Mouse (Mus musculus) CH12.LX (cell line): ENCODE results near the gene Kpna2.
"Not testable (repeated sequence)": the region's sequence is repeated elsewhere in the genome, so short reads cannot be mapped to it uniquely, and the experiment has no call there.

ENCODE experiments used
- BHLHE40 ChIP-seq: IDR thresholded peaks from 2 replicates; pipeline ENCODE4 v1.6.1; 2011; ENCODE audit warnings: mild to moderate bottlenecking, low read depth, low read length, improper control_type of control experiment
- CTCF ChIP-seq, 2 experiments: IDR thresholded peaks in 1 of 2; conservative IDR thresholded peaks in 1 of 2; 2 replicates each; pipeline ENCODE4 v1.5.1; 2011 to 2012; ENCODE audit warnings: low read depth in 2 of 2, low read length in 2 of 2, improper control_type of control experiment in 1 of 2, inconsistent platforms in 1 of 2, mild to moderate bottlenecking in 1 of 2, moderate library complexity in 1 of 2
- E2F4 ChIP-seq: IDR thresholded peaks from 2 replicates; pipeline ENCODE4 v1.6.1; 2011; ENCODE audit warnings: low read depth, low read length, improper control_type of control experiment; ENCODE audit not compliant: insufficient replicate concordance
- HCFC1 ChIP-seq: IDR thresholded peaks from 2 replicates; pipeline ENCODE4 v1.6.1; 2012; ENCODE audit warnings: low read depth, mild to moderate bottlenecking, inconsistent platforms, low read length, improper control_type of control experiment
- KAT2A ChIP-seq: IDR thresholded peaks from 2 replicates; pipeline ENCODE4 v1.6.1; 2012; ENCODE audit warnings: low read length, improper control_type of control experiment, inconsistent platforms; ENCODE audit not compliant: insufficient replicate concordance
- MAFK ChIP-seq: IDR thresholded peaks from 2 replicates; pipeline ENCODE4 v1.6.1; 2011; ENCODE audit warnings: low read length, improper control_type of control experiment; ENCODE audit not compliant: insufficient replicate concordance
- MAZ ChIP-seq: IDR thresholded peaks from 2 replicates; pipeline ENCODE4 v1.6.1; 2012; ENCODE audit warnings: low read depth, mild to moderate bottlenecking, inconsistent platforms, low read length, improper control_type of control experiment, moderate library complexity
- POLR2A ChIP-seq: IDR thresholded peaks from 2 replicates; pipeline ENCODE4 v1.6.1; 2011; ENCODE audit warnings: low read depth, mild to moderate bottlenecking, improper control_type of control experiment, low read length
- POLR2AphosphoS2 ChIP-seq: IDR thresholded peaks from 2 replicates; pipeline ENCODE4 v1.6.1; 2011; ENCODE audit warnings: low read depth, low read length, improper control_type of control experiment
- SIN3A ChIP-seq: IDR thresholded peaks from 2 replicates; pipeline ENCODE4 v1.6.1; 2012; ENCODE audit warnings: low read length, improper control_type of control experiment, inconsistent platforms
- ZC3H11A ChIP-seq: IDR thresholded peaks from 2 replicates; pipeline ENCODE4 v1.6.1; 2012; ENCODE audit warnings: low read depth, mild to moderate bottlenecking, inconsistent platforms, low read length, improper control_type of control experiment

DNA sequence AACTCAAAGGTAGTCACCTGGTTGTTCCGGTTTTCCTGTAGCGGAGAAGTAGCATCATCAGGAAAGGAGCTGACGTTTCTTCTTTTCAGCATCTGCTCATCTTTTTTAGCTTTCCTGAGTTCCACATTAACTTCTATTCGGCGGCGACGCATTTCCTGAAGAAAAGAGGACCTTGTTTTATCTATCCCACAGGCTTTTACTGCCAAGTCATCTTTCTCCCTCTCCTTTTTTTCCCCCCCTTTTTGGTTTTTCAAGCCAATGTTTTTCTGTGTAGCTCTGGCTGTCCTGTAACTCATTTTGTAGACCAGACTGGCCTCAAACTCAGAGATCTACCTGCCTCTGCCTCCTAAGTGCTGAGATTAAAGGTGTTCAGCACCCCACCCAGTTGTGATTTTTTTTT lies 2.8 kb downstream of the Kpna2 start:
- not testable (repeated sequence) for TF ChIP-seq POLR2AphosphoS2; MAZ; BHLHE40; CTCF (conservative IDR thresholded peaks at IDR 0.05 in 1 of 2, IDR thresholded peaks at IDR 0.05 in 1 of 2; ENCODE audit: low read depth in 2 of 2, low read length in 2 of 2); SIN3A; POLR2A; MAFK; HCFC1; KAT2A; E2F4; ZC3H11A
